Mouse (Mus musculus) liver, adult (tissue): ENCODE measurements around the gene Tmigd3.

Experiments used
- GATA4 ChIP-seq: IDR thresholded peaks from 2 replicates; pipeline ENCODE4 v1.6.1; 2014; ENCODE audit warnings: mild to moderate bottlenecking, low read length; ENCODE audit not compliant: insufficient replicate concordance

Gene Tmigd3

DNA sequence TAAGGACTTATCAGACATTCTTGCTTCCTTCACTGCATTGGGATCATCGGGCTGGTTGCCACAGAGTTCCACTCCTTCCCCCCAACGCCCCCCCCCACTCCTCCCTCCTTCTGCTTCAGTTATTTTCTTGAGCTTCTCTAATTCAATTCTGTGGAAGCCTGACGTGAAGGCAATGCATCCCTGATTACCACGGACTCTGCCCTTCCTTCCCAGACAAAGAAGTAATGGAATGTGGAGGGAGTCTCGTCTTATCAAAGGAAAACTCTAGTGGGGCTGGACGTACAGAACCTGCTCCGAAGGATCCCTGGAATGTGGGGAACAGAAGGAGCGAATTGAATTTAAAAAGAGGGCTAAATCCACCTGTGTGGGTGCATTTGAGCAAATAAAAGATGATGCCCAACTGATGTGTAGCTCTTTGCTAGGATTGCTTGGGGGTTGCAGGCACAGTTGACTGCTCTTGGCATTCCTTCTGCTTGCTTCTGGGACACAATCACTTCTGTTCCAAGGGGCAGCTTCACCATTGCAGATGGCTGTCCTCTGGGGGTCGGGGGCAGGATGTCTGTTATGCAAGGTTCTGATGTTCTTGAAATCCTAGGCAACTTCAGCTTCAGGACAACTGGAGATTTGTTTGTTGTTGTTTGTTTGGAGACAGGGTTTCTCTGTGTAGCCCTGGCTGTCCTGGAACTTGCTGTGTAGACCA lies 37.4 kb downstream of the Tmigd3 start:
- no peak for TF ChIP-seq GATA4

DNA sequence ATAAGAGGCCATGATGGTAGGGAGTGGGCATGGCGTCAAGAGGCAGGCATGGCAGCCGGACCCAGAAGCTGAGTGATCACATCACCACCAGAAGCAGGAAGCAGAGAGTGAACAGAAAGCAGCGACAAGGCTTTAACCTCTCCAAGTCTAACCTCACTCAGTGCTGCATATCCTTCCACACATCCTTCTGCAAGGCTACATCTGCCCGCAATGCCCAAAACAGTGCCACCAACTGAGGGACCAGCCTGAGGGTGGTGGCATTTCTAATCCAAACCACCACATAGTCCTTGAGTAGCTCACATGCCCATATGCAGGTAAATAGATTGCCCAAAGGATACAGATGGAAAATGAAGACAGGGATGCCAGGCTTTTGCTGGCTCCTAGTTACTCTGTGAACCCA lies 38.3 kb downstream of the Tmigd3 start:
- TF ChIP-seq GATA4, result no peak

DNA sequence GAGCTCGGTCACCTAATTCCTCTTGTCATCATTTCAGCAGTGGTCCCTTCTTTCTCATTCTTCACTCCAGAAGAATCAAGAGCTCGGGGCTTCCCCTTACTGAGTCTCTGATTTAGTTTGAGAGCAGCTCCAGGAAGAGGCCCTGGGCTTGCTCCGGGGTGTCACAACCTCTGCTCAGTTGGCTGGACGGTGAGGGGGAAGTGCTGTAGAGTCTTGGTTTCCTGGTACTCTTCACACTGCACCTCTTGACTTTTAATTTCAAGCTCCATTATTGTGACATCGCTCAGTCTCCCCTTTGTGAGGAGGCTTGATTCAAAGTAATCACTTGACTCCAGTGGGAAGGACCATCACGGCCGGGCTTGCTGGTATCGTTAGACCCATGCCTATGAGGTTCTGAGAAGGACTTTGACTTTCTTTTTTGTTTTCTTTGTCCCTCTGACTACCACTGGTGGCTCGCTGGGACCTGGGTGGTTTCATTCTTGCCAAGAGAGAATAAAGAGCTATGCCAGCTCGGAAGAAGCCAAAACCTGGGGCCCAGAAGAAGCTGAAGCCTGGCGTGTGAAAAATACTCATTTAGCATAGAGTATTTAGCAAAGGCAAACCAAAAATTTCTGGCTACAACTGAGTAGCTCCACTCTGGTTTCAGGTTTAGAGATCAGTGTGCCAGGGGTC lies 40.0 kb downstream of the Tmigd3 start:
- no peak for TF ChIP-seq GATA4

DNA sequence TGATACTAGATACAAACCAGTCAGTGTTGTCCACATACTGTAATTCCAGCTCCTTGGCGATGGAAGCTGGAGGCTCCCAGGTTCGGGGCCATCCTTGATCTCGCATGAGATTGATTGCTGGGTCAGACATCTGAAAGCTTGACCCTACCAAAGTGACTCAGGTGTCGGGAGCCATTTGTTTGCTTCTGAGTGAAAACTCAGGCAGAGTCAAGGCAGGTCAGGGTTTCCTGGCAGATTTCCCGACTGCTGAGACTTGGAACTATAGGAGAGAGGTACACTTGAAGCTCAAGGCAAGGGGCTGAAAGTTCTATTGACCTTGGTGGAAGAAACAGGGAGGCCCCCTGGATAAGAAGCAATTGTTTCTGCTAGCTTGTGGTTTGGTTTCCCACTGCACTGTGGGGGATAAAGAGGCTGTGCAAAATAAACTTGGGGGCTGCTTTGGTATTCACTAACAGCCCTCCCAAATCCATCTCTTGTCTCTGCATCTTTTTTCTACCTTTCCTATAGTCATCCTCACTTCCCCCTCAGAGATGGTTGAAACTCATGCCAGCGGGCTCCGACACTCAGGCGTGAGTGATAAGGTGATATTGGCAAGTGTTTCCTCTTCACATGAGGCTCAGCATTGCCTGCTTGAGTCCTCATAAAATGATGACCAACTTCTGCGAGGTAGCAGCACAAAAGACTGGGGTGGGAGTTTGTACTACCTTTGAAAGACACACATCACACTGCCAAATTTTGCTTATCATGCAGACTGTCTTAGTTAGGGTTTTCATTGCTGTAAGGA lies 41.6 kb downstream of the Tmigd3 start:
- TF ChIP-seq GATA4, result no peak

DNA sequence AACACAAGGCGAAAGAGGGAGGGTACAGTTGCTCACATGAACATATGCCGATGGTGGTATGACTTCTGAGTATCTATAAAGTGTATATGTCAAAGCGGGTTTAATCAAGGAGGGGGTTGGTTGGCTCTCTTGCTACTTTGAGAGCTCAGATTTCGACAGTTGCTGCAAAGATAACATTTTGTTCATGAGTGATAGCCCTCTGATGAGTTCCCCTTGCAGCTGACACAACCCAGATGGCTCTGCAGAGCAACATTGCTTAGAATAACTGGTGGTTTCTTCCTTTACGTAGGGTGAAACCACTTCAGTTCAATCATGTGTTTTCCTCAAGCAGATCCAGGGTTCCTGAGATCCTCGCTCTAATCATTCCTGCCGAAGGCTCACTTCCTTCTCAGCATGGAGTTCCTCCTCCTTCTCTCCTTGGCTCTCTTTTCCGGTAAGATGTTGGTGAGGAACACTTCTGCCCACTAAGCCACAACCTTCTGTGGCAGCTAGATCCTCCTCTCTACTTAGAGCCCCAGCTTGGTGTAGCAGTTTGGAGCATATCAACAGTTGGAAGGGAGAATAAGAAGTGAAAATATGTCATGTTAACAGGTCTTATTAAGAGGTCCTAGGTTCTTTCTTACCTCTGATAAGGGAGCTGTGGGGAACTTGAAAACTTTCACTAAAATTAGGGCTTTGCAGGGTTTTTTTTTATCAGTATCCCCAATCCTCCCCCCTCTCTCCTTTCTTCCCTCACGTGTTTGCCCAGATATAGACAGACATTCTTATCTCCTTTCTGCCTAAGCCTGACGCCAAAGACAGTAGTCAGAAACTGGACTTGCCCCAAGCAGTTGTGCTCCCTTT lies 43.4 kb downstream of the Tmigd3 start:
- TF ChIP-seq GATA4, result no peak

- TF ChIP-seq GATA4, result no peak
Observed at GRCm38 (mm10) chr3:105915281-105915680, 44.6 kb downstream of the Tmigd3 start.

DNA sequence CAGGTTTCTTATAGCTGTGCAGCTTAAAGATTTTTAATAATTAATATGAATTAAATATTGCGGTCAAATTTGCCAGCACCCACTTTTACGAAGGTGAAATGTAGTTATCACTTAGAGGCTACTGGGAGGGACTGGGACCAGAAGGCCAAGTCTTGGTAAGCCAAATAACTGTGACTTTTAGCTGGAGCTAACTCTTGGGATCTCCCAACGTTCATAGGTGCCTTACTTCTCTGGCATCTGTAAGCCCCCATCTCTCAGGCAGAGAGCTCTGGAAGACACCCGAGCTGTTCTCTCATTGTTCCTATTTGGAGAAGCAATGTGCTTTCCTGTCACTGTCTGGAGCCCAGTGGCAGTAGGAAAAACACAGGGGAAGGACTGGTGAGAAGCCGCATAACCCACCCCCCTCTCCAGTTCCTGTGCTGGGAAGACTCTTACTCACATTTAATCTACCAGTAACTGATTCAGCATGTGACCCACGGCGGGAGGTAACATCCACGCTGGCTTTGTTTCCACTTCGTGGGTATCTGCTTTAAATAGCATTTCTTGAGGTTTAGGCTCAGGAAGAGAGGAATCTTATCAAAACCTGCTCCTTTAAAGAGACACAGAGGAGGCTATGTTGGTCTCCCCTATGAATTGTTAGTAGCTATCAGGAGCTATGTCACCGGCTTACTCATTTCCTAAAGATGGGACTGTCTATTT lies 47.1 kb downstream of the Tmigd3 start:
- TF ChIP-seq GATA4, result no peak

- no peak for TF ChIP-seq GATA4
Observed at GRCm38 (mm10) chr3:105918355-105918745, 47.6 kb downstream of the Tmigd3 start.

- no peak for TF ChIP-seq GATA4
Observed at GRCm38 (mm10) chr3:105921959-105922358, 51.3 kb downstream of the Tmigd3 start.

DNA sequence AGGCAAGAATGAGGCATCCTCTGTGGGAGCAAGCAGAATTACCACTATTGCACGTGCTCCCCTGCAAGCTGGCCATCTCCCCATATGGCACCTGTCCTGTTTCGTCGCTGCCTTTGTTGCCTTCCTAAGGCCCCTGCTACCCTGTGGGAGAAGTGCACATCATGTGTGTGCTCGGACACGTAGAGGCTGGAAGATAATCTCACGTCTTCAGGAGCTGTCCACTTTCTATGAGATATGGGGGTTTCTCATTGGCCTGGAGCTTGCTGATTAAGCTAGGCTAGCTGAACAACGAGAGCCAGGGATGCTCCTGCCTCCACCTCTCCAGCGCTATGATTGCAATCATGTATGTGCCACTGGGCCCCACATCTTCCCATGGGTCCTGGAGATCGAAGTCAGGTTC lies 53.9 kb downstream of the Tmigd3 start:
- TF ChIP-seq GATA4, result no peak

DNA sequence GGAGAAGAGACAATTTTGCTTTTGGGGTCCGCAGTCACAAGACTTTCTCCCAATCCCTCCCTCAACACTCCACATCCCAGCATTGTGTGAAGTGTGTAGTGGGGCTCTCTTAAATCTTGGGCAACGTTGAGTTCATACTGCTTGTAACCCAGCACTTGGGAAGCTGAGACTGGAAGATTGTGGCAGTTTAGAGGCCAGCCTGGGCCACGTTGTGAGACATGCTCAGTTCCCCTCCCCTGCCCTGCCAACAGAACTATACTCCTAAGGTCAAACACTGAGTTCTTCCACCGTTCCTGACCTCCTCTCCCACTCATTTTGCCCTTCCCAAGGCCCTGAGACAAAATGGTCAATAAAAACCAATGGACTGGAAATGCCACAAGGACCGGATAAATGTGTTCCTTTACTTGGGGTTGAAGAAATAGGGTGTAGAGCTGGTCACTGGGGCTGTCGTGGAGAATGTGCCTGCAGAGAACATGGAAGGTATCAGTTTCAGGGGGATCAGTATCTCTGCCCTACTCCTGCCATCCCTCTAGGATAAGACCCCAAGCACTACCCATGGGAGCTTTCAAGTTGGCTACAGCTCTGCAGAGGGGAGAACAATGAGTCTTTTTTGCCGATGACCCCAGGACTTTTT lies 57.0 kb downstream of the Tmigd3 start:
- TF ChIP-seq GATA4, result no peak

GRCm38 (mm10) chr3:105928195-105928569 lies 57.5 kb downstream of the Tmigd3 start:
- TF ChIP-seq GATA4, result no peak

DNA sequence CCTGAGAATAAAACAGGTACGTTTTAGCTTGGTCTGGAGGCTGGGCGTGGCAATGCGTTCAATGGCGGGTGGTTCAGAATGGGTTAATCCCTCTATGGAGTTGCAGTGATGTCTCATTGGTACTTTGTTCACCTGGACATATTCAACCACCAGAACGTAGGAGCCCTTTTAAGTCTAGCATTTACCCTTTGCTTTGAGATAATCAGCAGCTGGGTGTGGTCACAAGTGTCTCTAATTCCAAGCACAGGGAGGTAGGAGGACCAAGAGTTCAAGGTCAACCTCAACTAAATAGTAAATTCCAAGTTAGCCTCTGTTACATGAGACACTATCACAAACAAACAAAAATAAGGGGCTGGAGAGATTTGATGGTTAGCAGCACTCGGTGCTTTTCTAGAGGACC lies 58.1 kb downstream of the Tmigd3 start:
- no peak for TF ChIP-seq GATA4

DNA sequence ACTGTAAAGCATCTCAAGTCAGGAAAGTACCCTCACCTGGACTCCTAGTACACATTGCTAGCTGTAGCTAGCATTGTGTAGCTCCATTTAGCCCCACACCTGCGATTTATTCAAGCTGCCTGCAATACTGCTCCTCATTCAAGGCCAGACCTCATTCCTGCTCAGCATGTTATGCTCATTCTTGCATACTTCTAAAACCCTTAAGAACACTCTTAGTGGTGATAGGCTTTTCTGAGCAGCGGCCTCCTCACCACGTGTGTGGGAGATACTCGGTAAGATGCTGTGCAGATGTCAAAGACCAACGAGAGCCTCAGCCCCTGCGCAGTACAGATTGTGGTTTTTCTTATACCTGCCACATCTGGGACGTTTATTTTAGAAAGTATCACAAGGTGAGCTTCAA lies 59.1 kb downstream of the Tmigd3 start:
- no peak for TF ChIP-seq GATA4
